Comparison of ENCODE assay signal across 40 mouse cellular contexts in genomic region chr3:93708969-93709637, GRCm38 (mm10). TPM values are rescaled to one million over a fixed set of nuclear protein-coding genes. Genes with fewer than 3 reads are reported as not detected.
"Had no signal": no experiment of that assay in that cellular context is flagged by ENCODE, and none has a peak within 500 bp of the region (broad histone marks: within the 10 kb centered on the region; RNA-seq: fewer than 3 reads in every experiment).

No protein-coding gene starts in this region.

RNA-seq across cellular contexts. Expression of gene Gm37596, which starts 16.2 kb away (rescaled TPM):
- total RNA-seq: left cerebral cortex, postnatal 10 days; left cerebral cortex, postnatal 14 days; left cerebral cortex, postnatal 25 days; left cerebral cortex, postnatal 36 days; left cerebral cortex, postnatal 4 days; liver, adult 2 months; megakaryocyte progenitor cell, adult 5-6 weeks; megakaryocyte, adult 5-6 weeks; megakaryocyte-erythroid progenitor cell, adult 5-6 weeks; midbrain, postnatal 0 days; monocyte, adult 5-6 weeks had no signal
- polyA plus RNA-seq: limb, embryonic 10.5 days; limb, embryonic 11.5 days; limb, embryonic 12.5 days; limb, embryonic 13.5 days; limb, embryonic 14.5 days; limb, embryonic 15.5 days; liver, adult 2 months; liver, embryonic 11.5 days; liver, embryonic 12.5 days; liver, embryonic 13.5 days; liver, embryonic 14.5 days; liver, embryonic 15.5 days; liver, embryonic 16.5 days; liver, postnatal 0 days; lung, adult 2 months; lung, embryonic 14.5 days; lung, embryonic 15.5 days; lung, embryonic 16.5 days; lung, postnatal 0 days; macrophage; midbrain, embryonic 10.5 days; midbrain, embryonic 11.5 days; midbrain, embryonic 12.5 days; midbrain, embryonic 13.5 days; midbrain, embryonic 14.5 days; midbrain, embryonic 15.5 days; midbrain, embryonic 16.5 days; midbrain, postnatal 0 days; myocyte; neural tube, embryonic 11.5 days; neural tube, embryonic 12.5 days had no signal

RNA-seq across cellular contexts. Expression of gene Tdpoz1, which starts 33.0 kb away (rescaled TPM):
- total RNA-seq: left cerebral cortex, postnatal 10 days; left cerebral cortex, postnatal 14 days; left cerebral cortex, postnatal 25 days; left cerebral cortex, postnatal 36 days; left cerebral cortex, postnatal 4 days; liver, adult 2 months; megakaryocyte progenitor cell, adult 5-6 weeks; megakaryocyte, adult 5-6 weeks; megakaryocyte-erythroid progenitor cell, adult 5-6 weeks; midbrain, postnatal 0 days; monocyte, adult 5-6 weeks had no signal
- polyA plus RNA-seq: limb, embryonic 10.5 days; limb, embryonic 11.5 days; limb, embryonic 12.5 days; limb, embryonic 13.5 days; limb, embryonic 14.5 days; limb, embryonic 15.5 days; liver, adult 2 months; liver, embryonic 11.5 days; liver, embryonic 12.5 days; liver, embryonic 13.5 days; liver, embryonic 14.5 days; liver, embryonic 15.5 days; liver, embryonic 16.5 days; liver, postnatal 0 days; lung, adult 2 months; lung, embryonic 14.5 days; lung, embryonic 15.5 days; lung, embryonic 16.5 days; lung, postnatal 0 days; macrophage; midbrain, embryonic 10.5 days; midbrain, embryonic 11.5 days; midbrain, embryonic 12.5 days; midbrain, embryonic 13.5 days; midbrain, embryonic 14.5 days; midbrain, embryonic 15.5 days; midbrain, embryonic 16.5 days; midbrain, postnatal 0 days; myocyte; neural tube, embryonic 11.5 days; neural tube, embryonic 12.5 days had no signal

RNA-seq across cellular contexts. Expression of gene Tdpoz2, which starts 56.6 kb away (rescaled TPM):
- total RNA-seq: left cerebral cortex, postnatal 10 days; left cerebral cortex, postnatal 14 days; left cerebral cortex, postnatal 25 days; left cerebral cortex, postnatal 36 days; left cerebral cortex, postnatal 4 days; liver, adult 2 months; megakaryocyte progenitor cell, adult 5-6 weeks; megakaryocyte, adult 5-6 weeks; megakaryocyte-erythroid progenitor cell, adult 5-6 weeks; midbrain, postnatal 0 days; monocyte, adult 5-6 weeks had no signal
- polyA plus RNA-seq: limb, embryonic 10.5 days; limb, embryonic 11.5 days; limb, embryonic 12.5 days; limb, embryonic 13.5 days; limb, embryonic 14.5 days; limb, embryonic 15.5 days; liver, adult 2 months; liver, embryonic 11.5 days; liver, embryonic 12.5 days; liver, embryonic 13.5 days; liver, embryonic 14.5 days; liver, embryonic 15.5 days; liver, embryonic 16.5 days; liver, postnatal 0 days; lung, adult 2 months; lung, embryonic 14.5 days; lung, embryonic 15.5 days; lung, embryonic 16.5 days; lung, postnatal 0 days; macrophage; midbrain, embryonic 10.5 days; midbrain, embryonic 11.5 days; midbrain, embryonic 12.5 days; midbrain, embryonic 13.5 days; midbrain, embryonic 14.5 days; midbrain, embryonic 15.5 days; midbrain, embryonic 16.5 days; midbrain, postnatal 0 days; myocyte; neural tube, embryonic 11.5 days; neural tube, embryonic 12.5 days had no signal
